Mouse (Mus musculus) cerebellum, adult 8-10 months (tissue): ENCODE measurements around the gene Primpol.
"Not testable (repeated sequence)": the region's sequence is repeated elsewhere in the genome, so short reads cannot be mapped to it uniquely, and the experiment has no call there.

Experiments used
- DNase-seq: peaks from one replicate; pipeline ENCODE4 v3.0.0; 2022

The Primpol gene

GRCm38 (mm10) chr8:46600959-46601707 lies 15.9 kb downstream of the Primpol start:
- DNase-seq, result no peak

- DNase-seq, result no peak
Measured at GRCm38 (mm10) chr8:46599314-46599904, 17.6 kb downstream of the Primpol start.

- no peak for DNase-seq
Measured at GRCm38 (mm10) chr8:46598753-46599152, 18.3 kb downstream of the Primpol start.

- no peak for DNase-seq
Measured at GRCm38 (mm10) chr8:46598114-46598513, 18.9 kb downstream of the Primpol start.

GRCm38 (mm10) chr8:46597411-46597810 lies 19.6 kb downstream of the Primpol start:
- no peak for DNase-seq

- DNase-seq, result no peak
Measured at GRCm38 (mm10) chr8:46596530-46596929, 20.5 kb downstream of the Primpol start.

GRCm38 (mm10) chr8:46595593-46595992 lies 21.4 kb downstream of the Primpol start:
- DNase-seq, result no peak

- peak; percentile 11 for DNase-seq
Measured at GRCm38 (mm10) chr8:46593772-46594171, 23.2 kb downstream of the Primpol start.

GRCm38 (mm10) chr8:46593067-46593466 lies 23.9 kb downstream of the Primpol start:
- peak; percentile 10 for DNase-seq

GRCm38 (mm10) chr8:46588663-46589062 lies 28.3 kb downstream of the Primpol start:
- no peak for DNase-seq

- DNase-seq, result no peak
Measured at GRCm38 (mm10) chr8:46587911-46588310, 29.1 kb downstream of the Primpol start.

- DNase-seq, result no peak
Measured at GRCm38 (mm10) chr8:46585576-46585975, 31.4 kb downstream of the Primpol start.

- not testable (repeated sequence) for DNase-seq
Measured at GRCm38 (mm10) chr8:46584328-46584727, 32.7 kb downstream of the Primpol start.

- no peak for DNase-seq
Measured at GRCm38 (mm10) chr8:46578794-46579193, 38.2 kb downstream of the Primpol start.

GRCm38 (mm10) chr8:46573964-46574363 lies 43.0 kb downstream of the Primpol start:
- DNase-seq, result no peak

GRCm38 (mm10) chr8:46573446-46573845 lies 43.6 kb downstream of the Primpol start:
- DNase-seq, result no peak

- no peak for DNase-seq
Measured at GRCm38 (mm10) chr8:46570673-46571072, 46.3 kb downstream of the Primpol start.

GRCm38 (mm10) chr8:46569659-46570441 lies 47.2 kb downstream of the Primpol start:
- DNase-seq, result no peak

- DNase-seq, result no peak
Measured at GRCm38 (mm10) chr8:46568942-46569341, 48.1 kb downstream of the Primpol start.

GRCm38 (mm10) chr8:46567946-46568345 lies 49.1 kb downstream of the Primpol start:
- no peak for DNase-seq

GRCm38 (mm10) chr8:46566914-46567529 lies 50.0 kb downstream of the Primpol start:
- no peak for DNase-seq

GRCm38 (mm10) chr8:46562333-46562732 lies 54.7 kb downstream of the Primpol start:
- DNase-seq, result no peak

- no peak for DNase-seq
Measured at GRCm38 (mm10) chr8:46559428-46559827, 57.6 kb downstream of the Primpol start.
